Mouse (Mus musculus): ENCODE data around the gene Mllt6. TPM values are rescaled to one million over a fixed set of nuclear protein-coding genes. Genes with fewer than 3 reads are reported as not detected.

Gene Mllt6
- polyA plus RNA-seq (2012; rRNA removed): 40.8 and 49.6 TPM in 2 replicates

DNA sequence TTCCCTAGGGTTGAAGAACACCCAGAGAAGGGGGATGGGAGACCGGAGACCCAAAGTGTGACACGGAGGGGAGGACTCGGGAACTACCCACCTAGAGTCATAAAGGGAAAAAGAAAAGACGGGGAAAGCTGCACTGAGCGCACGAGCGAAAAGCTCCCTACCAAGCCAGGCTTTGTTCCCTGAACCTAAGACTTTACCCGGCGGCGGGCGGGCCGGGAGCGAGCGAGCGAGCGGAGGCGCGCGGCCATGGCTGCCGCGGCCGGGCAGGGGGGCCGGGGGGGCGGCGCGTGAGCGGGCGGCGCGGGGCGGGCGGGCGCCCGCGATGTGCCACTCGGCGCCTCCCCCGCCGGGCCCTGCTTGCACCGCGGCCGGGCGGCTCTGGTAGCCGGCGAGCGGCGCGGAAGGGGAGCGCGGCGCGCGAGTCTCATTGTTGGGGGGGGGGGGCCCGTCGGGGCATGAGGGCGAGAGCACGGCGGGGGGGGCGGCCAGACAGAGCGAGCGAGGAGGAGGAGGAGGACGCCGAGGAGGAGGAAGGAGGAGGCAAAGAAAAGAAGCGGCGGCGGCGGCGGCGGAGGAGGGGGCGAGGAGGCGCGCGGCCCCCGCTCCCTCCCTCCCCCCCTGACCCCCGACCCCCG is at the start of gene Mllt6:
Mllt6 (plus strand) TSS at position 522 of the 635 bp plus-strand sequence.
- no peak for TF ChIP-seq CTCF (IDR thresholded peaks at IDR 0.05; ENCODE audit: borderline replicate concordance, extremely low read depth, insufficient read depth, insufficient read length)
- peak; percentile 51; the same call in 1 of the 2 replicates for TF ChIP-seq POLR2A (IDR thresholded peaks at IDR 0.05; ENCODE audit: borderline replicate concordance, extremely low read depth, insufficient read depth, insufficient read length, poor library complexity, severe bottlenecking)
- peak; percentile 95 for DNase-seq (ENCODE audit: low read depth)

DNA sequence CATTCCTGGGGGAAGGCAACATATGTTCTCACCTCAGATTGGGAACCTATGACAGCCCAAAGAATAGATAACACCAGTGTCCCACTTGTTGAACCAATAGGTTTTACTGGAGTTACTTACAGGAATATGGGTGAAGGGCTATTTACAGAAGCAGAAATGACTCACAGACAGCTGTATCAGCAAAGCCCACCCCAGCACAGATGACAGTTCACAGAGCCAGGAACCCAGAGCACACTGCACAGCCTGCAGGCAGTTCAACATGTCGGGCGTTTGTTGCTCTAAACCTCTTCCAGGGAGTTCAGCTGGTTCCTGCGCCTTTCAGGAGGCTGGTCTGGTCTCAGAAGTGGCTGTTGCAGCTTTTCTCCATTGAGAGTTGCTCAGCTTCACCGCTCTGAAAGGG is 47.9 kb upstream of the Mllt6 start:
- DNase-seq (ENCODE audit: low read depth): no peak
- TF ChIP-seq CTCF (IDR thresholded peaks at IDR 0.05; ENCODE audit: borderline replicate concordance, extremely low read depth, insufficient read depth, insufficient read length) (no peak), POLR2A (IDR thresholded peaks at IDR 0.05; ENCODE audit: borderline replicate concordance, extremely low read depth, insufficient read depth, insufficient read length, poor library complexity, severe bottlenecking) (no peak)

DNA sequence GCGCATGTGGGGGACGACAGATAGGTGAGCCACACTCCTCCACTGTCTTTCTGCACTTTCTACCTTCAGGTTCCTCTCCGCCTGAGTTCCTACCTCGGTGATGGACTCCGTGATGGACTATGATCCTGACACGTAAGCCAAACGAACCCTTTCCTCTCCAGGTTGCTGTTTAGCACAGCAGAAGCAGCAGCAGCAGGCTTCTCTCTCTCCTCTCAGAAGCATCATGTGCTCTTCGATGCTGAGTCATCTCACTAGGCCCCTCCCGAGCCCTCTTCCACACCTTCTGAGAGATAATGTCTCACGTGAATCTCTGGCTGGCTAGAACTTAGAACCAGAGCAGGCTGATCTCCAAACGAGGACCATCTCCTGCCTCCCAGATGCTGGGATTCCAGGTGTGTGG is 44.8 kb upstream of the Mllt6 start:
- TF ChIP-seq POLR2A (IDR thresholded peaks at IDR 0.05; ENCODE audit: borderline replicate concordance, extremely low read depth, insufficient read depth, insufficient read length, poor library complexity, severe bottlenecking) (no peak), CTCF (IDR thresholded peaks at IDR 0.05; ENCODE audit: borderline replicate concordance, extremely low read depth, insufficient read depth, insufficient read length) (no peak)
- DNase-seq (ENCODE audit: low read depth): no peak

DNA sequence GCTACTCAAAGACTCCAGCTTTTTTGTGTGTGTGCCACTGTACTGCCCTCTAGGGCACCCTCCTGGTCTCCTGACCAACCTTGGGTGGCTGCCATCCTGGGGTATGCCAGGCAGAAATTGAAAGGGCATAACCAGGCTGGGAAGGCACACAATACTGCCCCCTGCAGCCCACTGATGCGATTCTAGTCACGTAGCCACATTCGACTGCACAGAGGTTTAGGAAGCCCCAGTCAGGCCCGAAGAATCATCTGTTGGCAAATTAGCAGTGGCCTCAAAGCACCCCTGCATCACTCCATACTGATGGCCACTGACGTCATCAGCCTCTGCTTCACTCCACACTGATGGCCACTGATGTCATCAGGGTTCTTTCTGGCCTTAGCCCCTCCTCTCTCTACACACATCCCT is 43.8 kb upstream of the Mllt6 start:
- TF ChIP-seq POLR2A (IDR thresholded peaks at IDR 0.05; ENCODE audit: borderline replicate concordance, extremely low read depth, insufficient read depth, insufficient read length, poor library complexity, severe bottlenecking) (no peak), CTCF (IDR thresholded peaks at IDR 0.05; ENCODE audit: borderline replicate concordance, extremely low read depth, insufficient read depth, insufficient read length) (peak; percentile 63; the same call in 1 of the 2 replicates)
- peak; percentile 84 for DNase-seq (ENCODE audit: low read depth)

DNA sequence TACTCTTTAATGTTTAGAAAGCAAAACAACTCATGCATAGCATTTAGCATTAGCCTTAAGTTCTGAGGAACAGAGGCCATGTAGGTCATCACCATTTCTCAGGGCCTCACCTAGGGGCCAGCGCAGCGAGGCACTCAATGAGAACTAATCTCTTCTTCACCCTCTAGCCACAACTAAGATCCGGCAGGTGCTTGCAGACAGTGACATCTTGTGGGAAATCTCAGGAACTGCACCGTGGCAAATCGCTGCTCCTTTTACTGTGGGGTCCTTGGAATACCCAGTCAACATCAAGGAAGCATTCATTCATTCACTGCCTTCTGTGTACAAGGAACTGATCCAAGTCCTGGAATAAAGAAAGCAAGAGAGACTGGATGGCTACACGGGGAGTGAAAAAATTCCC is 40.8 kb upstream of the Mllt6 start:
- DNase-seq (ENCODE audit: low read depth): peak; percentile 91
- TF ChIP-seq POLR2A (IDR thresholded peaks at IDR 0.05; ENCODE audit: borderline replicate concordance, extremely low read depth, insufficient read depth, insufficient read length, poor library complexity, severe bottlenecking) (no peak), CTCF (IDR thresholded peaks at IDR 0.05; ENCODE audit: borderline replicate concordance, extremely low read depth, insufficient read depth, insufficient read length) (peak; percentile 98)

DNA sequence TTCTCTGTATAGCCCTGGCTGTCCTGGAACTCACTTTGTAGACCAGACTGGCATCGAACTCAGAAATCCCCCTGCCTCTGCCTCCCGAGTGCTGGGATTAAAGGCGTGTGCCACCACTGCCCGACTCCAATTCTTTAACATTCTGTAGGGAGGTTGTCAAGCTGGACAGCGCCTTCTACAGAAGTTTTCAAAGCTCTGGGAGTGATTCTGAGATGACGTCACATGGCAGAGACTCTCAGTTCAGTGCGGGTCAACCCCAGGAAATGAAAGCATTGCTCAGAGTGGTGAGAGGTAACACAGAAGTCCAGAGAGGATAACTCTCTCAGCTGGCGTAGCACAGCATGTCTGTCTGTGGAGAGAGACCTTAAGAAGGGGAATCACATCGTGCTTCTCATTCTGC is 40.0 kb upstream of the Mllt6 start:
- DNase-seq (ENCODE audit: low read depth): no peak
- TF ChIP-seq CTCF (IDR thresholded peaks at IDR 0.05; ENCODE audit: borderline replicate concordance, extremely low read depth, insufficient read depth, insufficient read length) (no peak), POLR2A (IDR thresholded peaks at IDR 0.05; ENCODE audit: borderline replicate concordance, extremely low read depth, insufficient read depth, insufficient read length, poor library complexity, severe bottlenecking) (no peak)

DNA sequence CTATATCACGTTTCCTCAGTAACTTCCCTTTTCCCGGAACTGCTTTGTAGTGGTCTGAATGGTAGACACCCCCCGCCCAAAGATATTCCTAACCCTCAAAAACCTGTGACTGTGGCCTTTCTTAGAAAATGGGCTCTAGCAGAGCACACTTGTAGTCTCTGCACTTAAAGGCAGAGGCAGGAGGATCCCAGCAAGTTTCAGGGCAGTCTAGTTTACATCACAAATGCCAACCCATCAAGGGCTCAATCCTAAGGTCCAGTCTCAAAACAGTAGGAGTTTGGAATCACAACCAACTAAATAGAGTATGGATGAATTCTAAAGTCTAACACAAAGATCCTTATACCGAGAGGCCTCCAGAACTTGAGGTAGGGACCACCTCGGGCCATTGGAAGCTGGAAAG is 37.7 kb upstream of the Mllt6 start:
- no peak for DNase-seq (ENCODE audit: low read depth)
- TF ChIP-seq CTCF (IDR thresholded peaks at IDR 0.05; ENCODE audit: borderline replicate concordance, extremely low read depth, insufficient read depth, insufficient read length): no peak
- no peak for TF ChIP-seq POLR2A (IDR thresholded peaks at IDR 0.05; ENCODE audit: borderline replicate concordance, extremely low read depth, insufficient read depth, insufficient read length, poor library complexity, severe bottlenecking)

DNA sequence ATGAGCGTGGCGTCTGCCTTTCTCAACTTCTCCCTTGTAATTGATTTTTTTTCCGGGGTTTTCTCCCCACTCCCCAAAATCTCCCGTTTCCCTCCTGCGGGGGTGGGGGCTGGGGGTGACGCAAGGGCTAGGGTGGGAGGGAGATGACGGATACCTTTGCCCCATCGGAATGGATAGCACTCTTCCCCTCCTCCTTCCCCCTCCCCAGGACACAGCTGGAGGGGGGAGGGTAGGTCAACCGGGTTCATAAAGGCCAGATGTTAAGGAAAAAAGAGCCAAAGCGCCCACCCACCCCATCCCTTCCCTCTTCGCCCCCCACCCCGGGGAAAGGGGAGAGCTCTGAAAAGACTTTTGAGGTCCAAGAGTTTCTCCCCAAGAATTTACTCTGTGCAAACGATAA is 36.8 kb upstream of the Mllt6 start:
- no peak for TF ChIP-seq POLR2A (IDR thresholded peaks at IDR 0.05; ENCODE audit: borderline replicate concordance, extremely low read depth, insufficient read depth, insufficient read length, poor library complexity, severe bottlenecking)
- no peak for TF ChIP-seq CTCF (IDR thresholded peaks at IDR 0.05; ENCODE audit: borderline replicate concordance, extremely low read depth, insufficient read depth, insufficient read length)
- no peak for DNase-seq (ENCODE audit: low read depth)

DNA sequence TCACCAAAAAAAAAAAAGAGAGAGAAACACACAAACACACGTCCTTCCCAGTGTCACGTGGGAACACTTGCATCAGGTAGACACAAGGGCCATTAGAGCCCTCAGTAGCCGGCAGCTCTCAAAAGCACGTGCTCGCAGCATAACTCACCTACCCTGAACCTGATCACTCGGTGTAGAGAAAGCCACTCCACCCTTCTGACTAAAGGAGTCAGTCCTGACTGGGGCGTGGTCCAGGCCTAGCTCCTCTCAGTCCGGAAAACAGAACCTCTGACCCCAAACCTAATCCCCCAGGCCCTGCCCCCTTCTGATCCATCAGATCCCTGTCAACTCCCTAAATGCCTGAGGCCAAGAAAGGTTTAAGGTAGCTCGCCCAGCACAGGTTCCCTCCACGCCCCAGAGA is 36.4 kb upstream of the Mllt6 start:
- no peak for DNase-seq (ENCODE audit: low read depth)
- no peak for TF ChIP-seq CTCF (IDR thresholded peaks at IDR 0.05; ENCODE audit: borderline replicate concordance, extremely low read depth, insufficient read depth, insufficient read length)
- no peak for TF ChIP-seq POLR2A (IDR thresholded peaks at IDR 0.05; ENCODE audit: borderline replicate concordance, extremely low read depth, insufficient read depth, insufficient read length, poor library complexity, severe bottlenecking)

DNA sequence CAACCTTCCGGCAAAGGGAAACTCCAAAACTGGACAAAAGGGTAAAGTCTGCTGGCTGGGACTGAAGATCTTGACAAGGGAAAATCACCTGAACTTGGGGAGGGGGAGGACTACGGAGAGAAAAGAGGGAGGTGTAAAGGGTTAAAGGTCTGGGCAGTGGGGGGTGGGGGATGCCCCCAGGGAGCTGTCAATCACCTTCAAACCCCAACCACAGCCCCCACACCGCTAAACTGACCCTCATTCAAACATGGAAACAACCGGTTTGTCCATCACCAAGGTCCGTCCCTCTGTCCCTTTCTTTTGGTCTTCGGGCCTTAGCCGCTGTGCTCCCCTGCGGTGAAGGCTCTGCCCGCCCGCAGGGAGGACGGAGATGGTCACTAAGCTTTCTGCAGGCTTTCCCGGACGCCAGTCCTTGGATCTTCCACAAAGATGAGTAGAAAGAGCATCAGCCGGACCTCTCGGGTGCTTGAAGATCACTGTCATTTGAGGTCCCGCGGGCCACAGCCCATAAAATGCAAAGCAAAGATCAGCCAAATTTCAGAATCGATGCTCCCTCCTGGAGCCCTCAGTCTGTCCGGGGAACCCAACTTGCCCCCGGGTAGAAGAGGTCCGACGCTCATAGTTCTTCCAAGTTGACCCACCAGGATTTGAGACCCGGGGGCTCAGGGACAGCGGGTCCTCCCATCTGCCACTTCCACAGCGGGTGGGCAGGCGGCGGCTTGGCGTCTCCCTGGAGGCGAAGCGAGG is 35.5 kb upstream of the Mllt6 start:
- DNase-seq (ENCODE audit: low read depth): no peak
- TF ChIP-seq CTCF (IDR thresholded peaks at IDR 0.05; ENCODE audit: borderline replicate concordance, extremely low read depth, insufficient read depth, insufficient read length) (no peak), POLR2A (IDR thresholded peaks at IDR 0.05; ENCODE audit: borderline replicate concordance, extremely low read depth, insufficient read depth, insufficient read length, poor library complexity, severe bottlenecking) (no peak)

DNA sequence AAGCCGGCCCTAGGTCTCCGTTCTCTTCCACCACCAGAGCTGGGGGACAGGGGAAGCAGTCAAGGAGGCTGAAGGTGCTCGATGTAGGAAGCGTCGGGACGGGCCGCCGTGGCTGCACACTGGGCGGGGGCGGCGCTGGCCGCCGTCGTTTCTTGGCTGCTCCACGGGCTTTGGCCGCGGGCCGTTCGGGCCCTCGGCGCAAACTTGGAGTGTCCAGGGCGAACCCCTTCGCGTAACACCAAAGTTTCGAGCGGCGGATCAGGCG is 35.0 kb upstream of the Mllt6 start:
- TF ChIP-seq CTCF (IDR thresholded peaks at IDR 0.05; ENCODE audit: borderline replicate concordance, extremely low read depth, insufficient read depth, insufficient read length): no peak
- TF ChIP-seq POLR2A (IDR thresholded peaks at IDR 0.05; ENCODE audit: borderline replicate concordance, extremely low read depth, insufficient read depth, insufficient read length, poor library complexity, severe bottlenecking): no peak
- no peak for DNase-seq (ENCODE audit: low read depth)
